20 mouse cellular contexts compared by ENCODE assay signal in genomic region chr6:139014526-139014925, GRCm38 (mm10).
DNase-seq lines count a peak whose midpoint lies in the region; ATAC-seq and TF ChIP-seq lines count a peak whose summit lies in the region.
"Had no signal": no experiment of that assay in that cellular context is flagged by ENCODE, and none has a peak within 500 bp of the region (broad histone marks: within the 10 kb centered on the region; RNA-seq: fewer than 3 reads in every experiment).

No protein-coding gene starts in this region.

- WGBS in intestine, postnatal 0 days: 80% methylated on average over 4 of the region's 4 CpGs
- WGBS in intestine, embryonic 15.5 days: 73% methylated on average over 4 of the region's 4 CpGs
- WGBS in midbrain, postnatal 0 days: 87% methylated on average over 4 of the region's 4 CpGs
- 78% methylated on average over 4 of the region's 4 CpGs for WGBS in midbrain, embryonic 10.5 days
- WGBS in stomach, postnatal 0 days: 79% methylated on average over 4 of the region's 4 CpGs

- ATAC-seq in intestine, postnatal 0 days: no peak
- no peak for ATAC-seq in intestine, embryonic 15.5 days
- no peak for ATAC-seq in midbrain, postnatal 0 days (ENCODE audit: low FRiP score)
- no peak for ATAC-seq in stomach, postnatal 0 days (ENCODE audit: low FRiP score, low TSS enrichment)
- no peak for ATAC-seq in inflammation-experienced regulatory T-cells, adult 6 months
- ATAC-seq: midbrain, embryonic 15.5 days had no signal

- H3K27ac ChIP-seq in intestine, postnatal 0 days (ENCODE audit: low read depth, low read length): no peak overlapping the region
- no peak overlapping the region for H3K27ac ChIP-seq in intestine, embryonic 15.5 days
- no peak overlapping the region for H3K27ac ChIP-seq in midbrain, postnatal 0 days (ENCODE audit: low read depth, low read length)
- H3K27ac ChIP-seq in midbrain, embryonic 10.5 days (replicated peaks): no peak overlapping the region
- no peak overlapping the region for H3K27ac ChIP-seq in stomach, postnatal 0 days (replicated peaks)
- H3K27ac ChIP-seq: embryonic facial prominence, embryonic 13.5 days; hindbrain, embryonic 12.5 days; lung, embryonic 15.5 days; midbrain, embryonic 15.5 days had no signal

- H3K4me1 ChIP-seq in intestine, postnatal 0 days (replicated peaks; ENCODE audit: control insufficient read depth, insufficient read depth, low read length): no peaks in the 10 kb centered on the region
- H3K4me1 ChIP-seq in intestine, embryonic 15.5 days (replicated peaks): no peaks in the 10 kb centered on the region
- H3K4me1 ChIP-seq in midbrain, postnatal 0 days (ENCODE audit: insufficient read depth, low read length): no peaks in the 10 kb centered on the region
- no peaks in the 10 kb centered on the region for H3K4me1 ChIP-seq in midbrain, embryonic 10.5 days
- no peaks in the 10 kb centered on the region for H3K4me1 ChIP-seq in stomach, postnatal 0 days (replicated peaks; ENCODE audit: control insufficient read depth, insufficient read depth)
- H3K4me1 ChIP-seq: embryonic facial prominence, embryonic 13.5 days; hindbrain, embryonic 12.5 days; lung, embryonic 15.5 days; midbrain, embryonic 15.5 days had no signal

- H3K27me3 ChIP-seq in intestine, postnatal 0 days (replicated peaks; ENCODE audit: control insufficient read depth, insufficient read depth, low read length): no peaks in the 10 kb centered on the region
- H3K27me3 ChIP-seq in intestine, embryonic 15.5 days (replicated peaks): no peaks in the 10 kb centered on the region
- H3K27me3 ChIP-seq in midbrain, postnatal 0 days (ENCODE audit: insufficient read depth, low read length): no peaks in the 10 kb centered on the region
- H3K27me3 ChIP-seq in midbrain, embryonic 10.5 days (ENCODE audit: low read depth, poor library complexity, severe bottlenecking): no peaks in the 10 kb centered on the region
- H3K27me3 ChIP-seq in stomach, postnatal 0 days (ENCODE audit: control insufficient read depth, insufficient read depth, low read length): no peaks in the 10 kb centered on the region
- H3K27me3 ChIP-seq: embryonic facial prominence, embryonic 13.5 days; hindbrain, embryonic 12.5 days; lung, embryonic 15.5 days; midbrain, embryonic 15.5 days had no signal

- no peak for DNase-seq in midbrain, postnatal 0 days (ENCODE audit: low spot score)
- DNase-seq in midbrain, embryonic 10.5 days (ENCODE audit: low spot score): no peak
- DNase-seq in WW6 (ENCODE audit: low read depth, low spot score): peak; percentile 5
- DNase-seq in stomach, postnatal 0 days (ENCODE audit: low spot score): no peak
- no peak for DNase-seq in adrenal gland, adult 2 months
- DNase-seq: cerebellum, adult 11-12 months; cerebellum, postnatal 36 days; heart, adult 18-20 months; kidney, adult 11 months; kidney, postnatal 14 days; layer of hippocampus, adult 9-11 months; right cerebral cortex, postnatal 14 days; thymus, postnatal 4 days had no signal

- no peaks in the 10 kb centered on the region for H3K9me3 ChIP-seq in intestine, postnatal 0 days (ENCODE audit: control insufficient read depth)
- H3K9me3 ChIP-seq in intestine, embryonic 15.5 days: no peaks in the 10 kb centered on the region
- H3K9me3 ChIP-seq in midbrain, postnatal 0 days (ENCODE audit: low read length): no peaks in the 10 kb centered on the region
- no peaks in the 10 kb centered on the region for H3K9me3 ChIP-seq in midbrain, embryonic 10.5 days (replicated peaks)
- H3K9me3 ChIP-seq in stomach, postnatal 0 days (ENCODE audit: control insufficient read depth, low read length): no peaks in the 10 kb centered on the region
- H3K9me3 ChIP-seq: embryonic facial prominence, embryonic 13.5 days; hindbrain, embryonic 12.5 days; lung, embryonic 15.5 days; midbrain, embryonic 15.5 days had no signal

- H3K36me3 ChIP-seq in intestine, postnatal 0 days (ENCODE audit: control insufficient read depth, insufficient read depth): no peaks in the 10 kb centered on the region
- no peaks in the 10 kb centered on the region for H3K36me3 ChIP-seq in intestine, embryonic 15.5 days
- no peaks in the 10 kb centered on the region for H3K36me3 ChIP-seq in midbrain, postnatal 0 days (ENCODE audit: insufficient read depth, low read length)
- H3K36me3 ChIP-seq in midbrain, embryonic 10.5 days: no peaks in the 10 kb centered on the region
- no peaks in the 10 kb centered on the region for H3K36me3 ChIP-seq in stomach, postnatal 0 days (ENCODE audit: control insufficient read depth, insufficient read depth, low read length)
- H3K36me3 ChIP-seq: embryonic facial prominence, embryonic 13.5 days; hindbrain, embryonic 12.5 days; lung, embryonic 15.5 days; midbrain, embryonic 15.5 days had no signal

- H3K4me3 ChIP-seq in intestine, postnatal 0 days (ENCODE audit: low read depth, low read length): no peak overlapping the region
- no peak overlapping the region for H3K4me3 ChIP-seq in intestine, embryonic 15.5 days (replicated peaks)
- H3K4me3 ChIP-seq in midbrain, postnatal 0 days (ENCODE audit: low read depth, low read length): no peak overlapping the region
- no peak overlapping the region for H3K4me3 ChIP-seq in midbrain, embryonic 10.5 days
- no peak overlapping the region for H3K4me3 ChIP-seq in stomach, postnatal 0 days (ENCODE audit: low read depth, low read length)
- H3K4me3 ChIP-seq: embryonic facial prominence, embryonic 13.5 days; hindbrain, embryonic 12.5 days; lung, embryonic 15.5 days; midbrain, embryonic 15.5 days had no signal

- TF ChIP-seq CTCF in intestine, postnatal 0 days (IDR thresholded peaks at IDR 0.05; ENCODE audit: low read depth): peak; percentile 23
- TF ChIP-seq CTCF in midbrain, postnatal 0 days (IDR thresholded peaks at IDR 0.05): peak; percentile 25; the same call in 1 of the 2 replicates
- peak; percentile 18 for TF ChIP-seq CTCF in stomach, postnatal 0 days (IDR thresholded peaks at IDR 0.05; ENCODE audit: low read depth)

- TF ChIP-seq EP300 in stomach, postnatal 0 days (optimal IDR thresholded peaks at IDR 0.05): no peak

- no peak overlapping the region for H3K9ac ChIP-seq in intestine, postnatal 0 days (ENCODE audit: low read depth, low read length)
- H3K9ac ChIP-seq in intestine, embryonic 15.5 days: no peak overlapping the region
- H3K9ac ChIP-seq in midbrain, postnatal 0 days (replicated peaks; ENCODE audit: low read length, poor library complexity, severe bottlenecking): no peak overlapping the region
- no peak overlapping the region for H3K9ac ChIP-seq in stomach, postnatal 0 days (ENCODE audit: low read length)
- H3K9ac ChIP-seq: embryonic facial prominence, embryonic 13.5 days; hindbrain, embryonic 12.5 days; lung, embryonic 15.5 days; midbrain, embryonic 15.5 days had no signal

- H3K4me2 ChIP-seq in intestine, postnatal 0 days (replicated peaks; ENCODE audit: low read depth): no peak overlapping the region
- no peak overlapping the region for H3K4me2 ChIP-seq in intestine, embryonic 15.5 days (replicated peaks)
- H3K4me2 ChIP-seq in midbrain, postnatal 0 days (ENCODE audit: low read depth, low read length, poor library complexity, severe bottlenecking): no peak overlapping the region
- H3K4me2 ChIP-seq in stomach, postnatal 0 days (replicated peaks; ENCODE audit: low read depth): no peak overlapping the region
- H3K4me2 ChIP-seq: embryonic facial prominence, embryonic 13.5 days; hindbrain, embryonic 12.5 days; lung, embryonic 15.5 days; midbrain, embryonic 15.5 days had no signal
